Mouse (Mus musculus) right cerebral cortex, adult 18-20 months (tissue): ENCODE measurements at regions not wholly inside any gene's neighbourhood (a gene's known extent, or its start where the extent isn't known, plus 50 kb on each side); places are given as distances from the start of the nearest gene placed in this dataset.
A peak's percentile ranks its signal among the peaks of the same experiment; 100 is the strongest.

Source experiments
- DNase-seq: peaks from one replicate; pipeline ENCODE4 v3.0.0; 2022; ENCODE audit warnings: mixed read lengths

DNA sequence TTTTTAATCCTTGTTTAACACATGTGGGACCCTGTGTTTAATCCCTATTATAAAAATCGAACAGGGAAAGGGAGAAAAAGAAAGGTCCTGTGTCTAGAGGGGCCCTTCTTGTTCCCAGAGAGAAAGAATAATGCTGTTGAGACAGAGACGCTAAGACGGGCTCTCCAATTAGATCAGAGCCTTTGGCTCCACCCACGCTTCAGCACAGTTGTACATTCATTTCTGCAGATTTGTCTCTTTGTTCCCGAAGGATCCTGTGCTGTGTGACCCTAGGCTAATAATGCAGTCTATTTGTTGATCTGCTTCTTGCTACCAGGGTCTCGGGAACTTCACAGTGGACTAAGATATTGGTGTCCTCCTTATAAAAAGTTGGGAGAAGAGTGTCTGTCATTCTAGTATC is 92.0 kb downstream of the Cdc5l start:
- no peak for DNase-seq

DNA sequence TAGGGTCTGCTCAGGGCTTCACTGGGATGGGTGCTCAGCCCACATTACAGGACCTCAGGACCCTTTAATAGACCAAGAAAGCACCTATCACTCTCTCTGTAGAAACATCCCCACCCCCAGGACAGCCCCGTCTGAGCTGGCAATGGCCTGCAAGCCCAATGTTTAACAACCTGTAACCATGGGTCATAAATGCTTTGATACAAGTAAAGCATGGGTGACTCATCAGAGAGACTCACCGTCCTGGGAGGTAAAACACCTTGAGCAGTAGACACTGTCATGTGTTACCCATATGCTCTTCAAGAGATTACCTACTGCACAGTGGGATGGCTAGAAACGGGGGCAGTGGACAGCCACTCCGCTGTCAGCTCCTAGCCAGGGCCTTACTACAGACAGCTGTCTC is 92.7 kb downstream of the Cdc5l start:
- no peak for DNase-seq

DNA sequence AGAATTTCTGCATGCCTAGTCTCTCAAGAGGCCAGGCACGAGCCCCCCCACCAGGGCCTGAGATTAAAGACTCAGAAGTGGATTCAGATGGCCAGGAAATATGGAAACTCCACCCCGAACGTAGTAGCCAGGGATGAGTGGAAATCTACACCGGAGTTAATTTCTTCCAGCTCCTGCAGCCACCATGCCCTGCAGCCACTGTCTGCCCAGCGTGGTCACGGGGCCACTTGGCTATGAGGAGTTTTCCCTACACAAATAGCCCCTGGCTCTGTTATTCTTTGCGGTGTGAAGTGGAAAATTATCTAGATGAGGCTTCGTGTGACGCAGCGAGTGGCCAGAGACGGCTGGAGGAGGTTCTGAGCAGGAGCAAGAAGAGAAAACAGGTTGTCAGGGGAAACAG is 94.3 kb downstream of the Cdc5l start:
- DNase-seq = no peak

DNA sequence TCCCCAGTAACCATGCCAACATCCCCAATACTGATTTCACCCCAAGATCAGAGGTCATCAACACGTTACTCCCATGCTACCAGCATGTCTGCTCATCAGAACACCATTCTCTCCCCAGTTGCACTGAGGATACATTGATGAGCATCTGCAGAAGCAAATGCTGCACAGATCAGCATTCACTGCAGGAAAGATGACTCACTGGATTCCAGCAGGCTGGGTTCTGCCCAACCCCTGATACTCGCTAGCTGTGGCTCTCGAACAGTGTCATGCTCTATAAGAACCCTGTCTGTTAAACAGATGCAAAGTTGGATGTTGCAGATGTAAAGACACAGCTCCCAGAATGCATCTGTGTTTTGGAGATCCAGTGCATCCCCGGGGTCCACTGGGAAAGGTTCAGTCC is 95.5 kb downstream of the Cdc5l start:
- peak; percentile 50 for DNase-seq

DNA sequence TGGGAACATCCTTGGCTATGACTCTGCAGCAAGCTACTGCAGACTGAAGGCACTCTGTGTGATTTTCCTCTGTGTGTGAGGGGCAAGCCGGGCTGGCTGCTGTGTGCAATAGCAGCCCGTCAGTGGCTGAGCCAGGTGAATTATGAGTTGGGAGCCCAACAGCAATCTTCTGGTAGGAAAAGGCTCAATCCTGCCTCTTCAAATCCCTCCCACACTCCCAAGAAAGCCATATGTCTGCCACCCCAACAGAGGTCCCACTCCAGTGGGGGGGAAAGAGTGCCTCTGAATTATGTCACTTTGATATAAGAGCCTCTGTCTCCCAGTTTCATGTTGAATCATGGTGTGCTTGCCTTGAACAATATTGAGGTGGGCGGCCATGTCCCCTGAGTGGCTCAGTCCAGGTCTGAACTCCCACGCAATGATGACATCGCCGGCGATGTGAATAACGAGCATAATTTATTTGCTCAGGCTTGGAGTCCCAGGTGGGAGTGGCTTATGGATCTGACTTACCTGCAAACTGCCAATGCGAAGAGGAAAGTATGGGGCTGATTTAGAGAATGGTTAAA is 97.9 kb downstream of the Cdc5l start:
- DNase-seq = peak; percentile 44

DNA sequence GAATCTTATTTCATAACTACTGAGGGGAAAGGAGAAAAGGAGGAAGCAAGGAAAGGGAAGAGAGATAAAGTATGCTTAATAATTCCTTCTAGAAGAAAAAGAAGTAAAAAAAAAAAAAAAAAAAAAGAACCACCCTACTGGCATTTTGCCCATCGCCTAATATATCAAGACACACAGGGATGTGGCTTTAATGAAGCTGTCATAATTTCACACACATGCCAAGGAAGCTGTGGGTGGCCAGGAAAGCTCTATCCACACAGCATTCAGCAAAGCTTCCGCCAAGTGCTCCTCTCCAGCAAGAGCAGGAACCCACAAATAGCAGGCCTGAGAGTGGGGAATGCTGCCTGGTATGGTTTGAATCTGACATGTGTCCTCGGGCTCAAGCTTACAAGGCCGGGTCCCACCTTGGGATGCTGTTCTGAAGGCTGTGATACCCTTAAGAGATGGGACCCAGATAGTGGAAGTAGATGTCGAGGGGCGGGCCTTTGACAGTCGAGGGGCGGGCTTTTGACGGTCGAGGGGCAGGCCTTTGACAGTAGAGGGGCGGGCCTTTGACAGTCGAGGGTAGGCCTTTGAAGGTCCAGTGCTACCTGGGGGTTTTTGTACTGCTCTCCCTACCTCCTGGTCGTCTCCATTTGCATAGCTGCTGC is 98.7 kb downstream of the Cdc5l start:
- peak; percentile 56 for DNase-seq

DNA sequence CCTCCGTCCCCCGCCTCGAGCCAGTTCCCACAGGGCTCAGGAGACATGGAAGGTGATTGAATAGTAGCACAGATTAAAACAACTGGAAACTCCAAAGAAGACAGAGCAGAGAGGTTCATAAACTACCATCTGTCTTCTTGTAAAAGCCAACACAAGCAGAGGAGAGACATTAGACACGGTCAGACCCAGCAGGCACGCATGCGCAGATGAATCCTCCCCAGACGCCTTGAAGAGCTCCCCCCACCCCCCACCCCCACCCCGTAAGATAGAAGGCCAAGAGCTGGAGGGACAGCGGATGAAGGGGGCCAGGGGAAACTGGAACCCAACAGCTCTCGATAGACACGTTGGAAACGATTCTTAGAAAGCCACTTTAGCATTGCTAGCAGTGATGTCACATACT is 101.2 kb downstream of the Cdc5l start:
- no peak for DNase-seq

DNA sequence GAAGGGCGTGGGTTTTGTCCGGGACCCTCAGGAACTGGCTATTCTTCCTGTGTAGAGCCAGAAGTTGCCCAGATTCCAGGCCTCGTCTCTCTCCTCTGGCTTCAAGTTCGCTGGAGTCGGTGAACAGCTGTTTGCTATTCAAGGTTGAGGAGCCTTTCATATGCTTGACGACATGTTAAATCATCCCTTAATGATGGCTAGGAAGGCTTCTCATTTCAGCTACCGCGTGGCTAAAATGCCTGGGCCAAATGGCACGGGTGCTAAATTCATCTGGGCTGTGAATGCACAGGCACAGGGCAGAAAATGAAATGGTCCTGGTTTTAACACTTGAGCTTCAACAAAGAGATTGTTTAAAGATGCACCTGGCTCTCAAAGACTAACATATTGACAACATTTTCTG is 104.3 kb downstream of the Cdc5l start:
- no peak for DNase-seq

DNA sequence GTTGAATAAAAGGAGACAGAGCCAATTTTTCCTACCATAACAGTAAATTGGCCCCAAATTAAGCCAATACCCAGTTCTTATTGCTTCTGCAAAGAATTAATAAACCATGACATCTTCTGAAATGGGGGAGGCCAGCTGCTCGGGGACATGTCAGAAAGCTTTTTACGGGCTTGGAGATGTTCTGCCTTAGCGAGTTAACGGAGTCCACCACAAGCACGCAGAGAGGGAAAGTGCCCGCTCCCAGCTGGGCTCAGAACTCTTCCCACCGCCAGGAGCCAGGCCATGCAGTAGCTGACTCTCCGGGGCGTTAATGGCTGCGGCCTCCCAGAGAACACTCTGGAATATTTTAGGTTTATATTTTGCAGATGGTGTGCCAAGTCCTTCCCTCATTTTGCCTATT is 106.8 kb downstream of the Cdc5l start:
- DNase-seq = no peak

DNA sequence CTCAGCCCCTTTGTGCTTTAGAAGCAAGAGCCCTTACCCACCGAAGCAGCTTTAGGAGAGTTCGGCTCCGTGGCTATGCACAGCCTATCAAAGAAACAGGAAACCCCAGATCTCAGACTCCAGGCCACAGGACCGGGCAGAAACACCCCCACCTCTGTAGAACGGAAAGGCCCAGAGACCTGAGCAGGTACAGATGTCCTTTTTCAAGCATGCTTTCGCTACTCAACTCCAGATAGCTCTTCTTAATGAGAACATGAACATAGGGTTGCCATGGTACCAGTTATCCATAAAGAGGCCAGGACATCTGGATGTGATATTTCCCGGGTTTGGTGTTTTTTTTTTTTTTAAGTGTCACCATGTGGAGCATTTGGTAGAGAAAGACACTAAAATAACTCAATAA is 107.4 kb downstream of the Cdc5l start:
- no peak for DNase-seq

DNA sequence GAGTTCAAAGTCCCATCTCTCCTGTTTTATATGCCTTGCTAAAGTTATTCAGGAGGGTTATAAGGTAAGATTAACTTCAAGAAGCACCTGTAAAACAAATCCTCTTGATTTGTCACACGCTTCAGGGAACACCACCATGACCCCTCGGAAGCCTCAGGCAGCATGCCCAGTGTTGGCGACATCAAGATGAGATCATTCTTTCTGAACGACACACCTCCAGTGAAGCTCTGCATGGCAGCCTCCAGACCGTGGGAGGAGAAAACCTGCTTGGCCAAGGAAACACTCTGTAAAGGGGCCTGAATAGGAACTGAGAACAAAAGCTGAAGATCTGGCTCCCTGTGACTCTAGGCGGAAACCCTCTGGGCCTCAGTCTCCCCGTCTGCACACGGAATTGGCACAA is 110.7 kb downstream of the Cdc5l start:
- DNase-seq = no peak

DNA sequence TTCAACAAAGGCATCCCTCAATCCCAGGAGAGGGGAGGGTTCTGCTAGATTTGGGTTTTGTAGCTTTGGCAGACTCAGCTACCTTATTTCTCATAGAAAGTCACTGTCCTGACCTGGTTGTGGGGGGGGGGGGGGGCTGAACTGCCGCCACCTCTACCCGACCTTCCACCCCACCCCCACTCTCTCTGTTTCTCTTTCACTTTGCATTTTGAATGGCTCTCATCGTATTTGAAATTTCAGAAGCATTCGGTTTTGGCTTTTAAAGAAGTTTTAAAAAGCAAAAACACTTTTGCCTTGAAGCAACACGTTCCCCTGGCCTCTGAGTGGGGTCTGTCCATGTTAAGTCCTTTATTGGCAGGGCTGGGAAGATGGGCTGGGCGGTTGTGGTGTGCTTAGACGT is 113.5 kb downstream of the Cdc5l start:
- no peak for DNase-seq

DNA sequence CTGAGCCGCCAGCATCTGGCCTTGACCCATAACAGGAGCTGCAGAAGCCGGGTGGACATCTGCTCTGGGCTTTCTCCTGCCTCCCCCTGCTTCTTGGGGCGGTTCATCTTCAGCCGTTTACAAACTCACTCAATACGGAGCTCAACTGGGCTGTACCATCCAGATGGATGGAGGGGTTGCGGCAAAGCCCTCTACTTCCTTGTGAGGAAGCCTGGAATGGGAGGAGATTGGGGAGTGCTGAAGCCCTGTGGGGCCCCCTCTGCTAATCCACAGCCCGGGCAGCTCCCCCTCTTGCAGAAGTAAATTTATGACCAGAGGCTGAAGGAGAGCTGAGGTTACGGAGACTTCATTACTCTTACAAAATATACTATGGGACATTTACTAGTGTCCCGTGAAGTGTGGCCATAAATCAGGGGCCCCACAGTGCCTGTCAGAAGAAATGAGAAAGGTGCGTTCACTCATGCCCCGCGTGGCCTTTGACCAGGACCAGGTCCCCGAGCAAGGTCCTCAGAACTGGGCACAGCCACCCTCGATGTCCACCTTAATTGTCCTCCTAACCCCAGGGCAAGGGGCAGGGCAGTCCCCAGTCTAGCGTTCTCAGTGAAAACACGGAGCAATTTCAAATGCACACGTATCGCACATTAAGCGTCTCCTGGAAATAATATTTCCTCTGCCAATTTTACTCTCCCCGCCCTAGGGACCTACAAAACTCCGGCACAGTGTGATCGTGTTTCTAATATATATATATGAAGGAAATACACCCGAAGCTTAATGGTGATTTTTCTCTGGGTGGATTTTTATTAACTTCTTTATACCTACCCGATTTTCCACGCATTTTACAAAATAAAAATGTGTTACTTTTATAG is 115.1 kb downstream of the Cdc5l start:
- DNase-seq = no peak

DNA sequence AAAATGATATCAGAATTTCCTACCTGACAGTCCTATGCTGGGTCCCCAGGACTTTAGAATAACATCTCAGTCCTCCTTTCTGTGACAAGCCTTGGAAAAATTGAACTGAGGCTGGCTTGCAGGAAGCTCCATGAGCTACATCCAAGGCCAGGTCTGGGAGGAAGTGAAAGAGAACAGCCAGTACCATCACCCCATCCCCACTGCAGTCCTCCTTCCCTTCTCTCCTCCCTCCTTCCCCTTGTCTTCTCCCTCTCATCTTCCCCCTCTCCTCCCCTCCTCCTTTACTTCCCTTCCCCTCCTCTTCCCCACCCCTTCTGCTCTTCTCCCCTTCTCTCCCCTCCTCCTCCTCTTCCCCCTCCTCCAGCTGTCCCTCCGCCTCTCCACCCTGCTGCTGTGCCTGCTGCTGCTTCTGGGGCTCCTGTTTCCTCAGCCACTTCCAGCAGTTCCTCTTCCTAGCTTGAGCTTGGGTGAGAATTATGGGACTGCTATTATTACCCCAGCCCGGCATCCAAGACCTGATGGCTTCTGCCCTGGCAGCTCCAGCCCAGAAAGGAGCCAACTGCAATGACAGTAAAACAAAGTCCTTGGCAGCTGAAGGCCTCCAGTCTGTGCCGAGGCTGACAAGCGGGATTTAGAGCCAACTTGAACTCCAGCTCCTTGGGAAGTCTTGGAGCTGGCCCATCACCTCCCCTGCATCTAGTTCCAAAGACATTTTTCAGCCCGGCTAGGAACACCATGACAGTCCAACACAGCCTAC is 120.8 kb downstream of the Cdc5l start:
- DNase-seq = peak; percentile 61

DNA sequence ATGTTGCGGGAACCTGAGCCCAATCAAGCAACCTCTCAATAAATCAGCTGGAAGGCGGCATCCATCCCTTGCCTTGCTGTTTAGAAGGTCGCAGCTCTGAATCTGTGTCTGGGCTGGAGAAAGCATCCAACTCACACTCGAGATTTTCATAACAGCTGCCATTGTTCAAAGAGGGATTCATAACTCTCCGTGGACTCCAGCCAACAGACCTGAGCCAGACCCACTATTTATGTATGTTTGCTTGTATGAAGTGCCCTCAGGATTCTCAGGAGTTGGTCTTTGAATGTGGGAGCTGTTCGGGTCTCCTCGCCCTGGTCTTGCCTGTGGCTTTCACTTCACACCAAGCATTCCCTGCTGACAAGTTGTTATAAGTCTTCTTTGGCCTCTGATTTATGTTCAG is 127.0 kb downstream of the Cdc5l start:
- DNase-seq = no peak

DNA sequence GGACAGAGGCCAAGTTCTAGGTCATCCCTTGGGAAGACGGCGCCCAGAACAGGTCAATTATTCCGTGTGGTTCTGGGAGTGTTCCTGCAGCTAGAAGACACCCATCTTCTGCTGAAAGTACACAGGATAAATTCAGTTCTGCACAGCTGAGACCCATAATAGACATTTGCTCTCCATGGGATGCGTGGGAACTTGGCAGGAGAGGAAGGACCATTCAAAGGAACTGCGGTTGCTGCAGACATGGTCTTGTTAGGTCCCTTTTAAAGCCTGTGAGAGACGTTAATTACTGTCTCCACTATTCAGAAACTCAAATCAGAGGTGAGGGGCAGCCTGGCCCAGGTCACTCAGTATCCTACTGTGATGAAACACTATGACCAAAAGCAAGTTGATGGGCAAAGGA is 130.4 kb downstream of the Cdc5l start:
- DNase-seq = no peak

DNA sequence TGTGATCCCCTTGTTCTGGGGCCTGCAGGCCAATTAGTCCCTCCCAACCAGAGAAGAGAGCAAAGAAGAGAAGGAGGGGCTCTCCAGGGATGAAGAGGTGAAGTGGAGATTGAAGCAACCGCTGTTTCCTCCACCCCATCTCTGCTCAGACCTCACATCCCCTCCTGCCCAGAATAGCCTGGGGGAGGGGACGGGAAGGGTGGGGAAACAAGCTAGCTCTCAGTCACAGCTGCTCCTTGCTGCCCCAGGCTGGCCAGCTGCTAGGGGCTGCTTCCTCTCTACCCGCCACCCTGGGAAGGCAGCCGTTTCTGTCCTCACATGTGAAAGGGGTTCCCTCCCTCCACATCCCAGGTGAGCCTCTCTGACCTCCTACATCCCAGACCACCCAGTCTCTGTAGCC is 135.2 kb downstream of the Cdc5l start:
- no peak for DNase-seq

DNA sequence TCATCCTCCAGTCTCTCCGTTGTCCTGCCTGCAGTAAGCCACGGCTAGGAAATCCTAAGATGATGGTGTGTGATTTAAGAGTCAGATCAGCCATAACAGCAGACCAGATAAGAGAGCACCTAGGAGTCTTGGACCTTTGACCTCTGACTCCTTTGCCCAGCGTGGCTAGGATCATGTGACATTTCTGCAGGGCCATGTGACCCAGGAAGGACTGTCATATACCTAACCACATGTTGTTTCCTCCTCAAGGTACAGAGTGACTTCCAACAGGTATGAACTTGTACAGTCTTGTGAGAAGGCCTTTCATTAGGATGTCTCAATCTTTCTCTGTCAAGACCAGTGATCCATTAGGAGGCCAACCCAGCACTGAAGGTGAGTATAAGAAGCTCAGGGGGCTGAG is 135.7 kb downstream of the Cdc5l start:
- DNase-seq = no peak

DNA sequence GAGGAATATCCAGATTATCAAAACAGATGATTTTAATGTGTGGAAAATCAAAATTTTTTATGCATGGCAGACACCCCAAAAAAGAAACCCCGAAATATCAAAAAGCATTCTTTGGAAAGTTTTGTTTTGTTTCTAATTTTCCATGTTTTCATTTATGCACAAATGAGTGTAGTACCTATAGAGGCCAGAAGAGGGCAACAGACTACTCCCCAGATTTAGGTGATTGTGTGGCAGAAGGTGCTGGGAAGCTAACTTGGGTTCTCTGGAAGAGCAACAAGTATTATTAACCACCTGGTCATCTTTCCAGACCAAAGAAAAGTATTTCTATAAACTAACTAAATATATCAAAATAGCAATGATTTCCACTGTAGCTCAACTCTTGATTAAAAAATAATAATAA is 137.2 kb downstream of the Cdc5l start:
- DNase-seq = no peak

DNA sequence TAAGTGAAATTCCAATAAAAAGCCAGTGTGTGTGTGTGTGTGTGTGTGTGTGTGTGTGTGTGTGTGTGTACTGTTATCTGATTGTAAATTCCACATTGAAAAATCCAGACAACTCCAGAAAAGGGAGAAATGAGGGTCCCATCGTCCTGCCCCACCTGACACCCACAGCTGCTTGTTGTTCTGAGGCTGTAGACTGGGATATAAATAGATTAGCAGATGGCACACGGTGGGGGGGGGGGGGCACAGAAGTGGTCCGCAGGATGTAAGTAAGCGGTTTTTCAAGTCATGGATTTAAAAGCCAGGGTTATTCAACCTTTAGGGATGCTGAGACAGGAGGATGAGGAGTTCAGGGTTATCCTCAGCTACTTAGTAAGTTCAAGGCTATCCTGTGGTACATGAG is 138.7 kb downstream of the Cdc5l start:
- no peak for DNase-seq

DNA sequence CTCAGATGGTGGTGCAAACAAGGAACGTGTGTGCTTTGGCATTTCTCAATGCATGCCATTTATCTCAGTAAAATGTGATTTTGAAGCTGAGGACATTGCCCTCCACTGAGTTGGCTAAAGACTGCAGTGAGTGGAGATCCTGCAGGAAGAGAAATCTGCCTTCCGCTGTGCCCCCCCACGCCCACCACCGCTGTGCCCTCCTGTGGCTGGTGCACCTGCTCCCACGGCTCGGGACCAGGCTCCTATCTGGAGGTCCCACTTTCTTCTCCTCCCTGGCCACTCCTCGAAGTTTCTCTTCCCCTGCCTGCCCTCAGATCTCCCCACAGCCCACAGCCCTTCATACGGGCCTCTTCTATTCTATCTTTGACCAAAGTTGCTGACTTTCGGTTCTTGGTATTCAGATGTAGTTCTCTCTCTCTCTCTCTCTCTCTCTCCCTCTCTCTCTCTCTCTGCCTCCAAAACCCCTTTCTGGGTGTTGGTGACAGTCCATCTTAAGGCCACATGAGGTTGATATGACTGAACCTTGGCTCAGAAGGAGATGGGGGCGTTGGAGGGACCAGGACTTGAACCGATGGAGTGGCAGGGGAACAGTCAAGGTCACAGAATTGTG is 139.2 kb downstream of the Cdc5l start:
- no peak for DNase-seq

DNA sequence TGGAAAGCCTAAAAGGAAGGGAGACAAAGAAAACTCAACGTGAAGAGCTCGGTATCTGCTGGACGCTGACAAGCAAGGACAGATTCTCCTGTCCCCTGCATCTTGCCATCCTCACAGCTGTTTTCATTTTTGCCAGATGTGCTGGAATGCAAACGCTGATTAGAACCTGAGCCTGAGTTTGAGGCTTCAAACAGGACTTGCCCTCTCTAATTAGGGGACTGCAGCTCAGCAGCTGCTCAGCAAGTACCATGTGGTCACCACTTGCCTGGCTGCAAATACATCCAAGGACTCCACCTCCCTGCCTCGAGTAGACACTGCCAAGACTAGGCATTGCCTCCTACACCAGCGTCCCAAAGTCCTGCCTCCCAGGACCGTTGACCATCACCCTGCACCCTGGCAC is 140.7 kb downstream of the Cdc5l start:
- DNase-seq = no peak

DNA sequence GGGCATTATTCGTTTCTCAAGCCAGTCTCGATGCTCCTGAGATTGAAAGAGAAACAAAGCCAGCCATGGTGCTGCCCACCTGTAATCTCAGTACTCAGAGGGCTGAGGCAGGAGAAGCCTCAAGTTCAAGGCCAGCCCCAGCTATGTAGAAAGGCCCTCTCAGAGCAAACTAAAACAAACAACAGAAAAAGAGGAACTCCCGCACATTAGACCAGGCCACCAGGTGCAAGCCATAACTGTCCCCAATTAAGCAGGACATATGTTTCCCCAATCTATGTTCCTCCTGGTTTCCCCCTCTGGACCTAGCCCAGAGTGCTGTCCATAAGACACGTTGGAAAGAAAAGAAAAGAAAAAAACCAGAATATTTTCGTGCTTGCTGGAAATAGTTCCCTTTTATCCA is 142.5 kb downstream of the Cdc5l start:
- DNase-seq = no peak
